ENCODE assay signal across 20 mouse cellular contexts in genomic region chr17:66350689-66351088, GRCm38 (mm10).
A peak's percentile ranks its signal among the peaks of the same experiment; 100 is the strongest.
DNase-seq lines count a peak whose midpoint lies in the region; ATAC-seq and TF ChIP-seq lines count a peak whose summit lies in the region.
"Had no signal": no experiment of that assay in that cellular context is flagged by ENCODE, and none has a peak within 500 bp of the region (broad histone marks: within the 10 kb centered on the region; RNA-seq: fewer than 3 reads in every experiment).

No protein-coding gene starts in this region.

- DNase-seq in gastrocnemius, adult 18-20 months (ENCODE audit: low spot score): peak; percentile 11
- no peak for DNase-seq in gastrocnemius, postnatal 14 days
- no peak for DNase-seq in left cerebral cortex, adult 2 months (ENCODE audit: extremely low spot score in 1 of 2, low spot score in 2 of 2)
- no peak for DNase-seq in left cerebral cortex, postnatal 14 days (ENCODE audit: low spot score in 2 of 2)
- DNase-seq: adrenal gland, postnatal 36 days; B cell, adult 2 months; cerebellum, adult 11-12 months; cerebellum, postnatal 25 days; layer of hippocampus, postnatal 36 days; lung, adult 2 months; midbrain, embryonic 14.5 days; thymus, adult 18-20 months had no signal

- no peak overlapping the region for H3K4me3 ChIP-seq in left cerebral cortex, adult 2 months
- no peak overlapping the region for H3K4me3 ChIP-seq in embryonic facial prominence, embryonic 12.5 days
- no peak overlapping the region for H3K4me3 ChIP-seq in limb, embryonic 15.5 days
- H3K4me3 ChIP-seq: heart, embryonic 15.5 days; liver, embryonic 12.5 days had no signal

- H3K36me3 ChIP-seq in embryonic facial prominence, embryonic 12.5 days: peaks cover 10% of the 10 kb centered on the region; the same call in 1 of the 2 replicates
- 0 out of 2 replicates have a peak, but pooled peaks cover 2% of the 10 kb centered on the region for H3K36me3 ChIP-seq in limb, embryonic 15.5 days
- H3K36me3 ChIP-seq: heart, embryonic 15.5 days; liver, embryonic 12.5 days had no signal

- ATAC-seq in embryonic facial prominence, embryonic 12.5 days (ENCODE audit: insufficient number of reproducible peaks, insufficient read depth, low FRiP score, low TSS enrichment): no peak
- peak; percentile 30; the same call in 1 of the 2 replicates for ATAC-seq in limb, embryonic 15.5 days (ENCODE audit: insufficient number of reproducible peaks, low FRiP score, low TSS enrichment, low read depth)
- no peak for ATAC-seq in activated CD4-positive, CD25-positive, alpha-beta regulatory T cell, adult 4 months
- ATAC-seq: hindbrain, postnatal 0 days; intestine, postnatal 0 days; liver, embryonic 12.5 days had no signal

- intact Hi-C loops in gastrocnemius, postnatal 14 days (cut with DNase I; ENCODE audit: low total_unique reads): no loop called here
- intact Hi-C loops in left cerebral cortex, adult 2 months (cut with DNase I): loop anchor here (2.0 to 5.0 kb wide), 3 partner anchors 83 to 116 kb away; partner anchors contain the start of gene Mtcl1
- intact Hi-C loops in left cerebral cortex, postnatal 14 days (cut with DNase I): loop anchor here (2.0 to 5.0 kb wide), 3 partner anchors 84 to 113 kb away; partner anchors contain the start of gene Mtcl1

- H3K9me3 ChIP-seq in embryonic facial prominence, embryonic 12.5 days: no peaks in the 10 kb centered on the region
- no peaks in the 10 kb centered on the region for H3K9me3 ChIP-seq in limb, embryonic 15.5 days
- H3K9me3 ChIP-seq: heart, embryonic 15.5 days; liver, embryonic 12.5 days had no signal

- WGBS in embryonic facial prominence, embryonic 12.5 days: 60% methylated on average over 11 of the region's 11 CpGs
- 39% methylated on average over 11 of the region's 11 CpGs for WGBS in limb, embryonic 15.5 days

- H3K27ac ChIP-seq in left cerebral cortex, adult 2 months: peak overlapping the region; percentile 86
- H3K27ac ChIP-seq in embryonic facial prominence, embryonic 12.5 days: 0 out of 2 replicates have a peak overlapping the region, but pooled peaks have one; percentile 30
- H3K27ac ChIP-seq in limb, embryonic 15.5 days: peak overlapping the region; percentile 54
- H3K27ac ChIP-seq: heart, embryonic 15.5 days; hindbrain, postnatal 0 days; kidney, postnatal 0 days; liver, embryonic 12.5 days had no signal

- H3K27me3 ChIP-seq in embryonic facial prominence, embryonic 12.5 days: no peaks in the 10 kb centered on the region
- H3K27me3 ChIP-seq in limb, embryonic 15.5 days: no peaks in the 10 kb centered on the region

- no peak for TF ChIP-seq CTCF in left cerebral cortex, adult 2 months (IDR thresholded peaks at IDR 0.05)

- no peak overlapping the region for H3K9ac ChIP-seq in embryonic facial prominence, embryonic 12.5 days
- no peak overlapping the region for H3K9ac ChIP-seq in limb, embryonic 15.5 days
- H3K9ac ChIP-seq: heart, embryonic 15.5 days; liver, embryonic 12.5 days had no signal

- peaks cover 16% of the 10 kb centered on the region for H3K4me1 ChIP-seq in embryonic facial prominence, embryonic 12.5 days
- H3K4me1 ChIP-seq in limb, embryonic 15.5 days: peaks cover 24% of the 10 kb centered on the region

- no peak overlapping the region for H3K4me2 ChIP-seq in embryonic facial prominence, embryonic 12.5 days (replicated peaks)
- H3K4me2 ChIP-seq in limb, embryonic 15.5 days: peak overlapping the region; percentile 17; the same call in 1 of the 2 replicates
- H3K4me2 ChIP-seq: liver, embryonic 12.5 days had no signal

Comparison
In these comparisons a context has a peak if more than half of its experiments do, and no peak if none do; other contexts are left out.
1. H3K27ac ChIP-seq: peak in every context shown above with its lines; median percentile 86 in left cerebral cortex, adult 2 months; 54 in limb, embryonic 15.5 days; 30 in embryonic facial prominence, embryonic 12.5 days.